Mouse (Mus musculus): ENCODE measurements around the gene Tas1r3.

- TF ChIP-seq CTCF (IDR thresholded peaks at IDR 0.05): no peak
- no peak for TF ChIP-seq EP300 (IDR thresholded peaks at IDR 0.05)
Observed at GRCm38 (mm10) chr4:155891551-155892001, 28.4 kb upstream of the Tas1r3 start, which contains the start of the genes Pusl1 and Acap3.

Measured in lung, postnatal 0 days (tissue).